Mouse (Mus musculus) hindbrain, embryonic 12.5 days (tissue): ENCODE measurements around the gene Tbca. TPM values are rescaled to one million over a fixed set of nuclear protein-coding genes. Genes with fewer than 3 reads are reported as not detected.

Source experiments
- ATAC-seq: fragments of 200-750 bp; cut with Nextera tagmentation; 2 replicates; pipeline ENCODE4 v1.8.0; 2017; ENCODE audit warnings: moderate TSS enrichment; ENCODE audit not compliant: low FRiP score
- H3K27ac ChIP-seq: fragments of 300-500 bp; sonication (generic); 2 replicates; pipeline ENCODE4 v1.5.1; 2016; ENCODE audit warnings: mild to moderate bottlenecking
- H3K27me3 ChIP-seq: fragments of 300-500 bp; sonication (generic); 2 replicates; pipeline ENCODE4 v1.6.1; 2016; ENCODE audit warnings: mild to moderate bottlenecking
- H3K36me3 ChIP-seq: fragments of 300-500 bp; sonication (generic); 2 replicates; pipeline ENCODE4 v1.6.1; 2016; ENCODE audit warnings: mild to moderate bottlenecking
- H3K4me1 ChIP-seq: fragments of 300-500 bp; sonication (generic); 2 replicates; pipeline ENCODE4 v1.6.1; 2016
- H3K4me2 ChIP-seq: fragments of 300-500 bp; sonication (generic); replicated peaks from 2 replicates; pipeline ENCODE4 v1.6.1; 2016; ENCODE audit warnings: mild to moderate bottlenecking
- H3K4me3 ChIP-seq: fragments of 300-500 bp; sonication (generic); 2 replicates; pipeline ENCODE4 v1.5.1; 2016; ENCODE audit warnings: mild to moderate bottlenecking
- H3K9ac ChIP-seq: fragments of 300-500 bp; sonication (generic); 2 replicates; pipeline ENCODE4 v1.6.1; 2016; ENCODE audit warnings: mild to moderate bottlenecking, moderate library complexity
- H3K9me3 ChIP-seq: fragments of 300-500 bp; sonication (generic); replicated peaks from 2 replicates; pipeline ENCODE4 v1.6.1; 2016; ENCODE audit warnings: mild to moderate bottlenecking
- WGBS: fragments of 180-500 bp; shearing (Covaris S2); methylation state at CpG from one replicate; pipeline ENCODE4 v1.1.7; 2016; 5-methylcytosine and 5-hydroxymethylcytosine counted together
- polyA plus RNA-seq: library from polyadenylated mRNA; unstranded; fragments of >200 nt; fragmentation: Nextera tagmentation; extraction: Ambion mirVana; gene quantifications from 2 replicates; pipeline ENCODE4 v1.2.1, GENCODE M21; 2016

Gene Tbca
- polyA plus RNA-seq, 1 experiment from 2014 or later, result 223 TPM

- H3K27ac ChIP-seq, result no peak overlapping the region
- H3K27me3 ChIP-seq, result no peaks in the 10 kb centered on the region
- no peaks in the 10 kb centered on the region for H3K36me3 ChIP-seq
- no peak overlapping the region for H3K4me2 ChIP-seq
- peaks cover 9% of the 10 kb centered on the region; the same call in 1 of the 2 replicates for H3K4me1 ChIP-seq
- H3K9ac ChIP-seq, result no peak overlapping the region
- ATAC-seq, result no peak
- no peak overlapping the region for H3K4me3 ChIP-seq
- WGBS, result 96% methylated on average over 1 of the region's 1 CpGs
- H3K9me3 ChIP-seq, result no peaks in the 10 kb centered on the region
These were observed 22.7 kb downstream of the Tbca start for GRCm38 (mm10) chr13:94811451-94811850.

- Histone ChIP-seq H3K27ac (no peak overlapping the region), H3K9ac (no peak overlapping the region), H3K27me3 (no peaks in the 10 kb centered on the region), H3K4me3 (no peak overlapping the region), H3K9me3 (no peaks in the 10 kb centered on the region), H3K4me1 (peaks cover 2% of the 10 kb centered on the region; the same call in 1 of the 2 replicates), H3K36me3 (no peaks in the 10 kb centered on the region), H3K4me2 (no peak overlapping the region)
- ATAC-seq, result no peak
- 82% methylated on average over 3 of the region's 3 CpGs for whole genome bisulfite sequencing
These were observed 25.1 kb downstream of the Tbca start for GRCm38 (mm10) chr13:94813770-94814169.

- no peak overlapping the region for H3K4me2 ChIP-seq
- no peak overlapping the region for H3K9ac ChIP-seq
- no peaks in the 10 kb centered on the region for H3K36me3 ChIP-seq
- H3K4me3 ChIP-seq, result no peak overlapping the region
- no peak overlapping the region for H3K27ac ChIP-seq
- ATAC-seq, result no peak
- H3K27me3 ChIP-seq, result no peaks in the 10 kb centered on the region
- 64% methylated on average over 3 of the region's 3 CpGs for WGBS
- no peaks in the 10 kb centered on the region for H3K9me3 ChIP-seq
- H3K4me1 ChIP-seq, result peaks cover 2% of the 10 kb centered on the region; the same call in 1 of the 2 replicates
These were observed 31.8 kb downstream of the Tbca start for GRCm38 (mm10) chr13:94820516-94820915.

- no peak for ATAC-seq
- Histone ChIP-seq H3K4me2 (no peak overlapping the region), H3K27me3 (no peaks in the 10 kb centered on the region), H3K27ac (no peak overlapping the region), H3K36me3 (no peaks in the 10 kb centered on the region), H3K9ac (no peak overlapping the region), H3K4me3 (no peak overlapping the region), H3K9me3 (no peaks in the 10 kb centered on the region), H3K4me1 (no peaks in the 10 kb centered on the region; the same call in 1 of the 2 replicates)
- 81% methylated on average over 2 of the region's 2 CpGs for WGBS
These were observed 32.2 kb downstream of the Tbca start for GRCm38 (mm10) chr13:94820956-94821355.

GRCm38 (mm10) chr13:94826389-94826788 lies 37.7 kb downstream of the Tbca start:
- no peak overlapping the region for H3K4me2 ChIP-seq
- no peaks in the 10 kb centered on the region for H3K36me3 ChIP-seq
- no peak overlapping the region for H3K4me3 ChIP-seq
- 90% methylated on average over 5 of the region's 5 CpGs for WGBS
- no peaks in the 10 kb centered on the region for H3K27me3 ChIP-seq
- no peaks in the 10 kb centered on the region for H3K9me3 ChIP-seq
- no peaks in the 10 kb centered on the region for H3K4me1 ChIP-seq
- no peak for ATAC-seq
- no peak overlapping the region for H3K9ac ChIP-seq
- no peak overlapping the region for H3K27ac ChIP-seq

- Histone ChIP-seq H3K27ac (no peak overlapping the region), H3K9ac (no peak overlapping the region), H3K4me2 (no peak overlapping the region), H3K9me3 (no peaks in the 10 kb centered on the region), H3K4me3 (no peak overlapping the region), H3K27me3 (no peaks in the 10 kb centered on the region), H3K36me3 (no peaks in the 10 kb centered on the region), H3K4me1 (no peaks in the 10 kb centered on the region)
- no peak for ATAC-seq
- WGBS, result 96% methylated on average over 2 of the region's 2 CpGs
These were observed 38.3 kb downstream of the Tbca start for GRCm38 (mm10) chr13:94826986-94827385.

GRCm38 (mm10) chr13:94827847-94828246 lies 39.1 kb downstream of the Tbca start:
- no peak for ATAC-seq
- H3K4me3 ChIP-seq, result no peak overlapping the region
- 66% methylated on average over 2 of the region's 2 CpGs for WGBS

GRCm38 (mm10) chr13:94838047-94838720 lies 49.5 kb downstream of the Tbca start:
- Histone ChIP-seq H3K4me1 (peaks cover 4% of the 10 kb centered on the region; the same call in 1 of the 2 replicates), H3K4me2 (no peak overlapping the region), H3K27ac (no peak overlapping the region), H3K4me3 (no peak overlapping the region), H3K36me3 (peaks cover 19% of the 10 kb centered on the region), H3K9ac (no peak overlapping the region), H3K27me3 (no peaks in the 10 kb centered on the region), H3K9me3 (no peaks in the 10 kb centered on the region)
- ATAC-seq, result no peak
- WGBS, result 72% methylated on average over 5 of the region's 5 CpGs

More at GRCm38 (mm10) chr13:94827847-94828246, 39.1 kb downstream of the Tbca start:
- Histone ChIP-seq H3K27me3 (no peaks in the 10 kb centered on the region), H3K4me1 (no peaks in the 10 kb centered on the region), H3K36me3 (peaks cover 6% of the 10 kb centered on the region), H3K4me2 (no peak overlapping the region), H3K9me3 (no peaks in the 10 kb centered on the region), H3K27ac (no peak overlapping the region), H3K9ac (no peak overlapping the region)

- WGBS, result 87% methylated on average over 8 of the region's 8 CpGs
These were observed 50.1 kb downstream of the Tbca start for GRCm38 (mm10) chr13:94838756-94839337.

GRCm38 (mm10) chr13:94843236-94843635 lies 54.5 kb downstream of the Tbca start:
- H3K27me3 ChIP-seq, result no peaks in the 10 kb centered on the region
- H3K9me3 ChIP-seq, result no peaks in the 10 kb centered on the region
- H3K27ac ChIP-seq, result no peak overlapping the region
- peaks cover 2% of the 10 kb centered on the region; the same call in 1 of the 2 replicates for H3K4me1 ChIP-seq
- H3K36me3 ChIP-seq, result peaks cover 15% of the 10 kb centered on the region
- no peak overlapping the region for H3K4me2 ChIP-seq
- ATAC-seq, result no peak
- no peak overlapping the region for H3K4me3 ChIP-seq
- H3K9ac ChIP-seq, result no peak overlapping the region
- WGBS, result 66% methylated on average over 5 of the region's 5 CpGs

More at GRCm38 (mm10) chr13:94838756-94839337, 50.1 kb downstream of the Tbca start:
- Histone ChIP-seq H3K36me3 (peaks cover 15% of the 10 kb centered on the region), H3K4me1 (peaks cover 4% of the 10 kb centered on the region; the same call in 1 of the 2 replicates), H3K9ac (no peak overlapping the region), H3K9me3 (no peaks in the 10 kb centered on the region), H3K27ac (no peak overlapping the region), H3K4me3 (no peak overlapping the region), H3K27me3 (no peaks in the 10 kb centered on the region), H3K4me2 (no peak overlapping the region)
- ATAC-seq, result 0 out of 2 replicates have a peak, but pooled peaks have one; percentile 64

- no peaks in the 10 kb centered on the region for H3K36me3 ChIP-seq
- no peaks in the 10 kb centered on the region for H3K4me1 ChIP-seq
- no peak overlapping the region for H3K4me3 ChIP-seq
- no peaks in the 10 kb centered on the region for H3K27me3 ChIP-seq
- H3K4me2 ChIP-seq, result no peak overlapping the region
- no peak overlapping the region for H3K9ac ChIP-seq
- no peak for ATAC-seq
- WGBS, result 83% methylated on average over 7 of the region's 7 CpGs
- no peaks in the 10 kb centered on the region for H3K9me3 ChIP-seq
- no peak overlapping the region for H3K27ac ChIP-seq
These were observed 59.2 kb downstream of the Tbca start for GRCm38 (mm10) chr13:94847870-94848269.

GRCm38 (mm10) chr13:94849351-94849750 lies 60.6 kb downstream of the Tbca start:
- no peaks in the 10 kb centered on the region for H3K27me3 ChIP-seq
- H3K9me3 ChIP-seq, result no peaks in the 10 kb centered on the region
- no peak overlapping the region for H3K9ac ChIP-seq
- H3K27ac ChIP-seq, result no peak overlapping the region
- H3K4me2 ChIP-seq, result no peak overlapping the region
- ATAC-seq, result no peak
- H3K4me3 ChIP-seq, result no peak overlapping the region
- 80% methylated on average over 13 of the region's 13 CpGs for WGBS
- H3K4me1 ChIP-seq, result no peaks in the 10 kb centered on the region
- no peaks in the 10 kb centered on the region for H3K36me3 ChIP-seq
